In genomic region chr5:38560586-38561425, GRCm38 (mm10) we compare ENCODE assay signal across 7 mouse cellular contexts. TPM values are rescaled to one million over a fixed set of nuclear protein-coding genes. Genes with fewer than 3 reads are reported as not detected.
DNase-seq lines count a peak whose midpoint lies in the region; ATAC-seq and TF ChIP-seq lines count a peak whose summit lies in the region.

No protein-coding gene starts in this region.

- peak overlapping the region; percentile 97 for H3K27ac ChIP-seq in heart, postnatal 0 days (ENCODE audit: low read depth)

- no peaks in the 10 kb centered on the region for H3K9me3 ChIP-seq in erythroblast, embryonic 14.5 days (ENCODE audit: control insufficient read depth, low read length)
- H3K9me3 ChIP-seq in heart, postnatal 0 days (replicated peaks; ENCODE audit: control insufficient read depth, low read length) = no peaks in the 10 kb centered on the region

- no peak for TF ChIP-seq POLR2A in brain, embryonic 14.5 days (IDR thresholded peaks at IDR 0.05; ENCODE audit: borderline replicate concordance, extremely low read depth, insufficient read depth, insufficient read length, poor library complexity, severe bottlenecking)

- peak; percentile 6 for ATAC-seq in heart, postnatal 0 days (ENCODE audit: insufficient read depth, low read depth)

- H3K36me3 ChIP-seq in erythroblast, embryonic 14.5 days (ENCODE audit: control insufficient read depth) = peaks cover 46% of the 10 kb centered on the region
- peaks cover 29% of the 10 kb centered on the region for H3K36me3 ChIP-seq in heart, postnatal 0 days (replicated peaks; ENCODE audit: control insufficient read depth, insufficient read depth, low read length)

- no peak for TF ChIP-seq EP300 in heart, postnatal 0 days (IDR thresholded peaks at IDR 0.05; ENCODE audit: low read depth)

- H3K4me2 ChIP-seq in heart, postnatal 0 days (ENCODE audit: low read depth, low read length) = peak overlapping the region; percentile 59

- no peaks in the 10 kb centered on the region for H3K27me3 ChIP-seq in erythroblast, embryonic 14.5 days (ENCODE audit: control insufficient read depth)
- no peaks in the 10 kb centered on the region for H3K27me3 ChIP-seq in heart, postnatal 0 days (ENCODE audit: control insufficient read depth, insufficient read depth, low read length)

- under 1% methylated on average over 19 of the region's 41 CpGs for whole genome bisulfite sequencing in heart, postnatal 0 days

- TF ChIP-seq CTCF in brain, embryonic 14.5 days (IDR thresholded peaks at IDR 0.05; ENCODE audit: borderline replicate concordance, extremely low read depth, insufficient read depth, insufficient read length) = no peak
- TF ChIP-seq CTCF in heart, postnatal 0 days (IDR thresholded peaks at IDR 0.05; ENCODE audit: low read depth) = no peak

- DNase-seq in MEL-GATA-1-ER (ENCODE audit: extremely low read depth, low read depth) = peak; percentile 71
- peak; percentile 48 for DNase-seq in brain, embryonic 14.5 days (ENCODE audit: low read depth)
- DNase-seq in heart, postnatal 0 days (ENCODE audit: low spot score) = peak; percentile 32
- peak; percentile 71 to 92 for DNase-seq in kidney, postnatal 25 days
- peak; percentile 56 for DNase-seq in lung, postnatal 14 days
- peak; percentile 38 for DNase-seq in right cerebral cortex, postnatal 14 days

- peak overlapping the region; percentile 94 for H3K9ac ChIP-seq in heart, postnatal 0 days (replicated peaks; ENCODE audit: low read depth, low read length)

- H3K4me3 ChIP-seq in erythroblast, embryonic 14.5 days (replicated peaks) = peak overlapping the region; percentile 76
- peak overlapping the region; percentile 88 for H3K4me3 ChIP-seq in heart, postnatal 0 days (ENCODE audit: low read depth, low read length)

- peaks cover 30% of the 10 kb centered on the region for H3K4me1 ChIP-seq in erythroblast, embryonic 14.5 days (ENCODE audit: control insufficient read depth)
- H3K4me1 ChIP-seq in heart, postnatal 0 days (ENCODE audit: control insufficient read depth, insufficient read depth) = peaks cover 39% of the 10 kb centered on the region

RNA-seq across cellular contexts. Expression of gene Wdr1, which starts 2.2 kb away (rescaled TPM):
- polyA plus RNA-seq in brain, embryonic 14.5 days (2012; rRNA removed) = 116 and 141 TPM in 2 replicates
- polyA plus RNA-seq in erythroblast, embryonic 14.5 days (2012) = 3.2 and 4.1 TPM in 2 replicates
- total RNA-seq in heart, postnatal 0 days (2014; rRNA removed; ENCODE audit: low replicate concordance) = 306 and 324 TPM in 2 replicates
- 145 and 171 TPM in 2 replicates for polyA plus RNA-seq in heart, postnatal 0 days (2015; fragmentation: Nextera tagmentation; extraction: Ambion mirVana)

RNA-seq across cellular contexts. Expression of gene Slc2a9, which starts 57.9 kb away (rescaled TPM):
- 0.28 and 0.81 TPM in 2 replicates for polyA plus RNA-seq in brain, embryonic 14.5 days (2012; rRNA removed)
- polyA plus RNA-seq in erythroblast, embryonic 14.5 days (2012) = 0.01 TPM in 1 of 2 replicates, not detected in the other
- total RNA-seq in heart, postnatal 0 days (2014; rRNA removed; ENCODE audit: low replicate concordance) = 0.23 and 4.3 TPM in 2 replicates
- polyA plus RNA-seq in heart, postnatal 0 days (2015; fragmentation: Nextera tagmentation; extraction: Ambion mirVana) = 0.61 and 0.74 TPM in 2 replicates

Comparison
In these comparisons a context has a peak if more than half of its experiments do, and no peak if none do; other contexts are left out.
1. Peak in every context shown above with its lines: DNase-seq, ATAC-seq, H3K4me3 ChIP-seq and H3K27ac ChIP-seq.
2. RNA of gene Wdr1, which starts 2.2 kb away (polyA plus RNA-seq): 145 to 171 TPM in heart, postnatal 0 days and 116 to 141 TPM in brain, embryonic 14.5 days; 3.2 to 4.1 TPM in erythroblast, embryonic 14.5 days; every median in the first group is over 10 times any median in the second.